Mouse (Mus musculus) kidney, embryonic 16.5 days (tissue): ENCODE measurements at regions not wholly inside any gene's neighbourhood (a gene's known extent, or its start where the extent isn't known, plus 50 kb on each side); places are given as distances from the start of the nearest gene placed in this dataset.

Experiments
- ATAC-seq: fragments of 200-750 bp; cut with Nextera tagmentation; 2 replicates; pipeline ENCODE4 v1.8.0; 2017; ENCODE audit warnings: moderate TSS enrichment; ENCODE audit not compliant: low FRiP score, low TSS enrichment
- H3K27ac ChIP-seq: fragments of 300-500 bp; sonication (generic); 2 replicates; pipeline ENCODE4 v1.5.1; 2014; ENCODE audit warnings: low read length
- H3K27me3 ChIP-seq: fragments of 300-500 bp; sonication (generic); 2 replicates; pipeline ENCODE4 v1.6.1; 2014; ENCODE audit warnings: low read length, control low read depth, mixed read lengths; ENCODE audit not compliant: insufficient read depth
- H3K36me3 ChIP-seq: fragments of 300-500 bp; sonication (generic); 2 replicates; pipeline ENCODE4 v1.6.1; 2014; ENCODE audit warnings: low read length, control low read depth, mixed read lengths; ENCODE audit not compliant: insufficient read depth
- H3K4me1 ChIP-seq: fragments of 300-500 bp; sonication (generic); 2 replicates; pipeline ENCODE4 v1.6.1; 2014; ENCODE audit warnings: low read length, control low read depth, mixed read lengths; ENCODE audit not compliant: insufficient read depth
- H3K4me2 ChIP-seq: fragments of 300-500 bp; sonication (generic); replicated peaks from 2 replicates; pipeline ENCODE4 v1.6.1; 2014; ENCODE audit warnings: low read depth, low read length
- H3K4me3 ChIP-seq: fragments of 300-500 bp; sonication (generic); 2 replicates; pipeline ENCODE4 v1.5.1; 2014; ENCODE audit warnings: mild to moderate bottlenecking, low read length
- H3K9ac ChIP-seq: fragments of 300-500 bp; sonication (generic); replicated peaks from 2 replicates; pipeline ENCODE4 v1.6.1; 2014; ENCODE audit warnings: low read length
- H3K9me3 ChIP-seq: fragments of 300-500 bp; sonication (generic); 2 replicates; pipeline ENCODE4 v1.6.1; 2016; ENCODE audit warnings: low read length, control low read depth
- WGBS: fragments of 180-500 bp; shearing (Covaris S2); extraction: QIAGEN DNeasy Blood & Tissue Kit; methylation state at CpG from one replicate; pipeline ENCODE4 v1.1.7; 2014; 5-methylcytosine and 5-hydroxymethylcytosine counted together

DNA sequence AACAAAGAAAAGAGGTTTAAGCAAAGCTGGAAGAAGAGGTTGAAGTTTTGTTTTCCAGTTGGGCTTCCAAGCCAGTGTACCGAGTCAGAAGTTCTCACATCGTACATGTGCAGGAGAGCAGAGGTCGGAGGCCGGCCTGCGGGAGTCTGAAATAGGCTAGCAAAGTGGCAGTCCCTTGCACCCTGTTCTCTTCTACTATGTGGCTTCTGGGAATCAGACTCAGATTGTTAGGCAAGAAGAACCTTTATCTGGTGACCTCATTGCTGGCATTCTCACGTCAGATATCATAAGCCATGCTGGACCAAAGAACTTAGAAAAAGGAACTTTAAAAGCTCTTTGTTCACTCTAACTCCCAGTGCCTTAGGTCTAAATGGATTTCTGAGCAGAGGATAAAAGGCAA is 112.0 kb upstream of the Tbl1xr1 start:
- WGBS, result 83% methylated on average over 6 of the region's 6 CpGs
- no peak for ATAC-seq
- H3K4me3 ChIP-seq, result no peak overlapping the region
- H3K27me3 ChIP-seq, result no peaks in the 10 kb centered on the region
- no peak overlapping the region for H3K4me2 ChIP-seq
- H3K9me3 ChIP-seq, result no peaks in the 10 kb centered on the region
- peaks cover 35% of the 10 kb centered on the region for H3K4me1 ChIP-seq
- H3K36me3 ChIP-seq, result no peaks in the 10 kb centered on the region
- H3K9ac ChIP-seq, result no peak overlapping the region
- H3K27ac ChIP-seq, result no peak overlapping the region

DNA sequence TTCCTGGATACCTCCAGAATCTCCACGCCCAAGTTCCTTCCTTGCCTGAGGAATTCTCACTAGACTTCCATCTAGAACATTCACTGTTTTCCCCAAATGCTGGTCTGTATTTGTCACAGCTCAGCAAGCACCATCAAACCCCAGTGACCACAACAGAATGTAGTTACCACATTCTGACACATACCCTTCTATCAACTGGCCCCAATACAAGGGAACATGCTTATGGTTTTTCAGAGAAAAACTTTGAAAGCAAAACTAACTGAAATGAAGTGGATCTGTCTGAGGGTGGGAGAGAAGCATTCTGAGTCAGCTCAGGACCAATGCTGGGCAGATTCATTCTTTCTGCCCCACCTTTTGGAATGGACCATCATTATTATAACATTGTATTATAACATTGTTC is 110.9 kb upstream of the Tbl1xr1 start:
- no peaks in the 10 kb centered on the region for H3K27me3 ChIP-seq
- ATAC-seq, result no peak
- no peak overlapping the region for H3K27ac ChIP-seq
- peaks cover 35% of the 10 kb centered on the region for H3K4me1 ChIP-seq
- no peak overlapping the region for H3K9ac ChIP-seq
- no peak overlapping the region for H3K4me2 ChIP-seq
- no peaks in the 10 kb centered on the region for H3K9me3 ChIP-seq
- WGBS, result 68% methylated on average over 1 of the region's 1 CpGs
- no peak overlapping the region for H3K4me3 ChIP-seq
- no peaks in the 10 kb centered on the region for H3K36me3 ChIP-seq

GRCm38 (mm10) chr3:21971731-21972130 is 104.7 kb upstream of the Tbl1xr1 start:
- Histone ChIP-seq H3K4me2 (no peak overlapping the region), H3K4me3 (no peak overlapping the region), H3K27me3 (no peaks in the 10 kb centered on the region), H3K9ac (no peak overlapping the region), H3K36me3 (no peaks in the 10 kb centered on the region), H3K4me1 (no peaks in the 10 kb centered on the region), H3K27ac (no peak overlapping the region), H3K9me3 (no peaks in the 10 kb centered on the region)
- 96% methylated on average over 1 of the region's 1 CpGs for WGBS
- ATAC-seq, result no peak

GRCm38 (mm10) chr3:21973153-21973552 is 103.3 kb upstream of the Tbl1xr1 start:
- H3K36me3 ChIP-seq, result no peaks in the 10 kb centered on the region
- ATAC-seq, result no peak

DNA sequence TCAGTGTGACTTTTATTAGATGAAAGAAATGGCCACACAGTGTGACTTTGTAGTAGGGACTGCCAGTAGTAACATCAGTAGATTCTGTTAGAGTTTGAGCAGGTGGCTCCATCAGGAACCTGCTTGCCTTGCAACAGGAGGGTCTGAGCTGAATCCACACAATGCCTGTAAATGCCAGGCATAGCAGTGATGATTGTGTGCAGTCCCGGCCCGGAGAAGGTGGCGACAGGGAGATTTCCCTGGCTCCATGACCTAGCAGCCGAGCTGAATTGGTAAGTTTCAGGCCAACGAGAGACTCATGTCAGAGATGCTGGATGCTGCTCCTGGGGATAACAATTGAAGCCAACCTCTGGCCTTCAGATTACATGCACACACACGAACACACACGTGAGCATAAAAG is 102.8 kb upstream of the Tbl1xr1 start:
- H3K27me3 ChIP-seq, result no peaks in the 10 kb centered on the region
- H3K4me2 ChIP-seq, result no peak overlapping the region
- no peak for ATAC-seq
- no peaks in the 10 kb centered on the region for H3K36me3 ChIP-seq
- no peak overlapping the region for H3K9ac ChIP-seq
- H3K27ac ChIP-seq, result no peak overlapping the region
- 93% methylated on average over 7 of the region's 7 CpGs for WGBS
- H3K4me3 ChIP-seq, result no peak overlapping the region
- H3K4me1 ChIP-seq, result no peaks in the 10 kb centered on the region
- H3K9me3 ChIP-seq, result no peaks in the 10 kb centered on the region

More at GRCm38 (mm10) chr3:21973153-21973552, 103.3 kb upstream of the Tbl1xr1 start:
- WGBS, result 100% methylated on average over 1 of the region's 1 CpGs
- Histone ChIP-seq H3K9ac (no peak overlapping the region), H3K9me3 (no peaks in the 10 kb centered on the region), H3K27me3 (no peaks in the 10 kb centered on the region), H3K27ac (no peak overlapping the region), H3K4me3 (no peak overlapping the region), H3K4me2 (no peak overlapping the region), H3K4me1 (no peaks in the 10 kb centered on the region)

GRCm38 (mm10) chr3:21974766-21975165 is 101.7 kb upstream of the Tbl1xr1 start:
- Histone ChIP-seq H3K4me3 (no peak overlapping the region), H3K4me2 (no peak overlapping the region), H3K36me3 (no peaks in the 10 kb centered on the region), H3K9me3 (no peaks in the 10 kb centered on the region), H3K9ac (no peak overlapping the region), H3K4me1 (no peaks in the 10 kb centered on the region), H3K27me3 (no peaks in the 10 kb centered on the region), H3K27ac (no peak overlapping the region)
- WGBS, result 52% methylated on average over 2 of the region's 2 CpGs
- 0 out of 2 replicates have a peak, but pooled peaks have one; percentile 57 for ATAC-seq

DNA sequence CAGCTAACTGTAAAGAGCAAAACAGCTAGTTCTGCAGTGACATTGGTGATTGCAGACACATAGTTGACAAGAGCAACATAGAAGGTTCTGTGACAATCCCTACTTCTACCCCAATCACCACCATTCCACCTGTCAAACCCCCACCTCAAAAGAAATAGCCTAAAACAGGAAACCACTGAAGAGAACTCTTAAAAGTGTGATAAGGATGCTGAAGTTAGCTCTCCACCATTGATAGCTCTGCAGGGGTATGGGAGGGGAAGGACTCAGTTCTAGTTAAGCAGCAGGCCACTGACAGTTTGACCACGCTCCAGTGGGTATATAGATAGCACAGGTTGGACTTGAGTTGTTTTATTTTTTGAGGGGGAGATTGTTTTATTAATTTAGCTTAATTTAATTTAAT is 98.7 kb upstream of the Tbl1xr1 start:
- 83% methylated on average over 1 of the region's 1 CpGs for WGBS
- H3K4me2 ChIP-seq, result no peak overlapping the region
- no peak overlapping the region for H3K4me3 ChIP-seq
- ATAC-seq, result no peak
- H3K9me3 ChIP-seq, result peaks cover 6% of the 10 kb centered on the region
- H3K27me3 ChIP-seq, result no peaks in the 10 kb centered on the region
- no peak overlapping the region for H3K9ac ChIP-seq
- H3K27ac ChIP-seq, result no peak overlapping the region
- no peaks in the 10 kb centered on the region for H3K4me1 ChIP-seq
- no peaks in the 10 kb centered on the region for H3K36me3 ChIP-seq

DNA sequence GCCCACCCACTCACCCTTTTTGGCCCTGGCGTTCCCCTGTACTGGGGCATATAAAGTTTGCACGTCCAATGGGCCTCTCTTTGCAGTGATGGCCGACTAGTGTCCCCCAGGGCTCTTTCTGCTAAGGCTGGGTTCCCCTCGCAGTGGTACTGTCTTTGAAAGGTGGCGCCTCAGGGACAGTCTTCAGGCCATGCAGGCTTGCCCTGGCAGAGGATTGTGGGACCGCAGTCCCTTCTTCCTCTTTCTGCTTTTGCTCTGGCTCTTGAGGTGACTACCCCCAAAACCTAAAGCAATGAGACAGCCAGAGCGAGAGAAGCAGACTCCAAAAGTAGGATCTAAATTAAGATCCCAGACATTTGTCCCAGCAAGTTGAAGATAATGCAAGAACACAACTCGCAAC is 93.5 kb upstream of the Tbl1xr1 start:
- no peak for ATAC-seq
- H3K4me1 ChIP-seq, result peaks cover 6% of the 10 kb centered on the region; the same call in 1 of the 2 replicates
- WGBS, result 83% methylated on average over 8 of the region's 8 CpGs

GRCm38 (mm10) chr3:21983993-21984725 is 92.3 kb upstream of the Tbl1xr1 start:
- 34% methylated on average over 2 of the region's 2 CpGs for WGBS
- no peak for ATAC-seq
- Histone ChIP-seq H3K9ac (no peak overlapping the region), H3K4me2 (no peak overlapping the region), H3K9me3 (peaks cover 6% of the 10 kb centered on the region), H3K27ac (no peak overlapping the region), H3K27me3 (no peaks in the 10 kb centered on the region), H3K4me3 (no peak overlapping the region), H3K4me1 (peaks cover 6% of the 10 kb centered on the region; the same call in 1 of the 2 replicates), H3K36me3 (no peaks in the 10 kb centered on the region)

More for the DNA sequence above, 93.5 kb upstream of the Tbl1xr1 start:
- Histone ChIP-seq H3K9ac (no peak overlapping the region), H3K9me3 (peaks cover 6% of the 10 kb centered on the region), H3K36me3 (no peaks in the 10 kb centered on the region), H3K27ac (no peak overlapping the region), H3K27me3 (no peaks in the 10 kb centered on the region), H3K4me2 (no peak overlapping the region), H3K4me3 (no peak overlapping the region)

DNA sequence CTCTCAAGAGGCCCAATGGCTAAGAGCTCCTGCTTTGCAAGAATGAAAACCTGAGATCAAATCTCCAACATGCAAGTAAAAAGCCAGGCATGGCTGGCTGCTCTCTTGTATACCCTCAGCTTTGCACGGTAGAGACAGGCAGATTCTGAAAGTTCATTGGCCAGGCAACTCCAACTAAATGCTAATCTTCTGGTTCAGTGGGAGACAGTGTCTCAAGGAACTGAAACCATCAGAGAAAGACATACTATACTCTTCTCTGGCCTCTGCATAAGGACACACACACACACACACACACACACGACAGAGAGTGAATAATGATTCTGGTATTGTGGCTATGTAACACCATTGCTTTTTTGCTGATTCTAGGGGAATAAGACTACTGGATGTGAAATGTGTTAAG is 91.6 kb upstream of the Tbl1xr1 start:
- no peak overlapping the region for H3K4me3 ChIP-seq
- no peak overlapping the region for H3K4me2 ChIP-seq
- no peaks in the 10 kb centered on the region for H3K36me3 ChIP-seq
- H3K4me1 ChIP-seq, result peaks cover 6% of the 10 kb centered on the region; the same call in 1 of the 2 replicates
- H3K27me3 ChIP-seq, result no peaks in the 10 kb centered on the region
- H3K9ac ChIP-seq, result no peak overlapping the region
- WGBS, result 52% methylated on average over 2 of the region's 2 CpGs
- ATAC-seq, result no peak
- H3K27ac ChIP-seq, result no peak overlapping the region
- H3K9me3 ChIP-seq, result peaks cover 6% of the 10 kb centered on the region
